Mouse (Mus musculus) intestine, embryonic 15.5 days (tissue): ENCODE data around the gene Fnip2. TPM values are rescaled to one million over a fixed set of nuclear protein-coding genes. Genes with fewer than 3 reads are reported as not detected.
"Not testable (repeated sequence)": the region's sequence is repeated elsewhere in the genome, so short reads cannot be mapped to it uniquely, and the experiment has no call there.

Experiments
- ATAC-seq: fragments of 200-750 bp; cut with Nextera tagmentation; 2 replicates; pipeline ENCODE4 v1.8.0; 2017; ENCODE audit warnings: moderate TSS enrichment, moderate library complexity
- H3K27ac ChIP-seq: fragments of 300-500 bp; sonication (generic); 2 replicates; pipeline ENCODE4 v1.5.1; 2015; ENCODE audit warnings: mild to moderate bottlenecking, inconsistent platforms
- H3K27me3 ChIP-seq: fragments of 300-500 bp; sonication (generic); replicated peaks from 2 replicates; pipeline ENCODE4 v1.6.1; 2015; ENCODE audit warnings: inconsistent platforms
- H3K36me3 ChIP-seq: fragments of 300-500 bp; sonication (generic); 2 replicates; pipeline ENCODE4 v1.6.1; 2015; ENCODE audit warnings: inconsistent platforms
- H3K4me1 ChIP-seq: fragments of 300-500 bp; sonication (generic); replicated peaks from 2 replicates; pipeline ENCODE4 v1.6.1; 2015; ENCODE audit warnings: inconsistent platforms
- H3K4me2 ChIP-seq: fragments of 300-500 bp; sonication (generic); replicated peaks from 2 replicates; pipeline ENCODE4 v1.6.1; 2015; ENCODE audit warnings: mild to moderate bottlenecking, inconsistent platforms
- H3K4me3 ChIP-seq: fragments of 300-500 bp; sonication (generic); replicated peaks from 2 replicates; pipeline ENCODE4 v1.5.1; 2015; ENCODE audit warnings: inconsistent platforms
- H3K9ac ChIP-seq: fragments of 300-500 bp; sonication (generic); 2 replicates; pipeline ENCODE4 v1.6.1; 2015; ENCODE audit warnings: inconsistent platforms
- H3K9me3 ChIP-seq: fragments of 300-500 bp; sonication (generic); 2 replicates; pipeline ENCODE4 v1.6.1; 2016; ENCODE audit warnings: inconsistent platforms
- WGBS: fragments of 180-500 bp; shearing (Covaris S2); methylation state at CpG from one replicate; pipeline ENCODE4 v1.1.7; 2015; 5-methylcytosine and 5-hydroxymethylcytosine counted together
- polyA plus RNA-seq: library from polyadenylated mRNA; unstranded; fragments of >200 nt; fragmentation: Nextera tagmentation; extraction: Ambion mirVana; gene quantifications from 2 replicates; pipeline ENCODE4 v1.2.1, GENCODE M21; 2015

Gene Fnip2
- polyA plus RNA-seq, 1 experiment from 2014 or later: 3.3 TPM

DNA sequence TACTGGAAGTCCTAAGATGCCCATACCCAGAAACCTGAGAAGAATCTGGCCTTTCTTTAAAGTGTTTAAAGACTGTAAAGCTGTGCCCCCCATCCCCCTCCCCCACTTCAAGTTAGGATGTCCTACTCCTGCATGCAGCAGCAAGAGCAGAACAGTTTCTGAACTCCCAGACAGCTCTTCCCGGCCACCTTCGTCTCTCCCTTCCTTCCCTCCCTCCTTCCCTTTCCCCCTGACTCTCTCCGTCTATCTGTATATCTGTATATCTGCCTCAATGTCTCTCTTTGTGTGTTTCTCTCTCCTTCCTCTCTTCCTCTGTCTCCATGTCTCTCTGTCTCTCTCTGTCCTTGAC, 8.8 kb upstream of the Fnip2 start:
- H3K4me1 ChIP-seq: peaks cover 6% of the 10 kb centered on the region; the same call in 1 of the 2 replicates
- 0 out of 2 replicates have a peak overlapping the region, but pooled peaks have one; percentile 26 for H3K4me2 ChIP-seq
- H3K4me3 ChIP-seq: no peak overlapping the region
- H3K9ac ChIP-seq: no peak overlapping the region
- no peaks in the 10 kb centered on the region for H3K36me3 ChIP-seq
- 15% methylated on average over 3 of the region's 3 CpGs for WGBS
- no peaks in the 10 kb centered on the region for H3K27me3 ChIP-seq
- ATAC-seq: peak; percentile 22
- H3K9me3 ChIP-seq: no peaks in the 10 kb centered on the region
- H3K27ac ChIP-seq: no peak overlapping the region

DNA sequence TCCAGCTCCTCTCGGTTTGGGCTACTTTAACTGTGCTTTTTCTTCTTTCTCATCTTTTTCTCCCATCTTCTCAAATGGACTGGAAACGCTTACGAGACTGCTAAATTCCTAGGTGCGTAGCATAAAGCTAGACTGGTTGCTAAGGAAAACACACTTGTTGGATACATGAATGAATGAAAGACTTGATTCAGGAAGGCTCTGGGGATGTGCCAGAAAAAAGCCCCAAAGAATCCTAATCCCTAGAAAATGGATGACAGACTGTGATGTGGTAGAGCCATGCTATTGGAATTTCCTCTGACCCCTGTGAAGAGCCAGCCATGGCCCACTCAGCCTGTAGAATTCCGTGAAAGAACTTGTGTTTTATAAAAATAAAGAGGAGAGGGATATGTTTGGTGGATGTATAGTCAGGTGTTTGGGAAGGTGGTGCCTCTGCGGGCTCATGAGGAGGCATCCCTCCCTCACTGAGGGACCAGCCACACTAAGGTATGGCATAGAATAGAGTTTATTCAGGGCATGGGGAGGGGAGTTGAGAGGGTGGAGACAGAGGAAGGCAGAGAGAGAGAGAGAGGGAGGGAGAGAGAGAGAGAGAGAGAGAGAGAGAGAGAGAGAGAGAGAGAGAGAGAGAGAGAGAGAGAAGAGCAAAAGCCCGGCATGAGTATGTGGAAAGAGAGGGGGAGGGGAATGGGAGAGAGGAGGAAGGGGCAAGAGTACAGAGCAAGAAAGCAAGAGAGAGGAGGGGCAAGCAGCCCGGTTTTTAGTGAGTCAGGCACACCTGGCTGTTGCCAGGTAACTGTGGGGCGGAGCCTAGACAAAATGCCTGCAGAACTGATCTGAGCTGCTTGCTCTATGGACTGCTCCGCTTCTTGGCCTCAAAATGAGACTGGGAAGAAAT, 8.2 kb upstream of the Fnip2 start:
- 41% methylated on average over 10 of the region's 10 CpGs for WGBS
- Histone ChIP-seq H3K9ac (no peak overlapping the region), H3K9me3 (no peaks in the 10 kb centered on the region), H3K27ac (no peak overlapping the region), H3K36me3 (no peaks in the 10 kb centered on the region), H3K27me3 (no peaks in the 10 kb centered on the region), H3K4me2 (0 out of 2 replicates have a peak overlapping the region, but pooled peaks have one; percentile 26), H3K4me3 (no peak overlapping the region), H3K4me1 (peaks cover 6% of the 10 kb centered on the region; the same call in 1 of the 2 replicates)
- peak; percentile 85 for ATAC-seq

- no peak overlapping the region for H3K9ac ChIP-seq
- H3K27ac ChIP-seq: no peak overlapping the region
- no peak overlapping the region for H3K4me2 ChIP-seq
- no peaks in the 10 kb centered on the region for H3K9me3 ChIP-seq
- 81% methylated on average over 3 of the region's 3 CpGs for WGBS
- no peaks in the 10 kb centered on the region for H3K36me3 ChIP-seq
- ATAC-seq: peak; percentile 52; the same call in 1 of the 2 replicates
- peaks cover 6% of the 10 kb centered on the region; the same call in 1 of the 2 replicates for H3K4me1 ChIP-seq
- no peak overlapping the region for H3K4me3 ChIP-seq
- no peaks in the 10 kb centered on the region for H3K27me3 ChIP-seq
These were observed 6.7 kb upstream of the Fnip2 start for GRCm38 (mm10) chr3:79574336-79574735.

GRCm38 (mm10) chr3:79573376-79573775, 5.8 kb upstream of the Fnip2 start:
- not testable (repeated sequence) for H3K9ac ChIP-seq, H3K4me2 ChIP-seq, H3K27me3 ChIP-seq, H3K27ac ChIP-seq, H3K36me3 ChIP-seq, H3K9me3 ChIP-seq, ATAC-seq, H3K4me3 ChIP-seq, H3K4me1 ChIP-seq
- WGBS: 95% methylated on average over 5 of the region's 5 CpGs

DNA sequence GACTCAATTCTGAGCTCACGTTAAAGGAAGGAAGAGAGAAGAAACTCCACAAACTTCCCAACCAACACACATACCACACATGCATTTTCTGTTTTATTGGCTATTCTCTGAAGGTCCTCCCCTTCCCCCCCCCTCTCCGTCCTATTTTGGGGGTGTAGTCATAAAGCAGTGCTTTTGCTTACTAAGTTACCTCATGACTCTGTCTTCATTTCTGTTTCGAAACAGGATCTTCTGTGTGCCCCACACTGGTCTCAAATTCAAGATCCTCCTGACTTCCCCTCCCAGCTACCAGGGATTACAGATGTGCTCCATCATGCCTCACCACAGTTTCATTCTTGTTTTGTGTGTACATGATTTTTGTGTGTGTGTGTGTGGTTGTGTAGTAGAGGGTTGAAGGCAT, 4.8 kb upstream of the Fnip2 start:
- H3K9ac ChIP-seq: no peak overlapping the region
- H3K4me3 ChIP-seq: no peak overlapping the region
- no peak overlapping the region for H3K4me2 ChIP-seq
- WGBS: 56% methylated on average over 3 of the region's 3 CpGs
- H3K27ac ChIP-seq: no peak overlapping the region
- no peaks in the 10 kb centered on the region for H3K36me3 ChIP-seq
- H3K4me1 ChIP-seq: peaks cover 9% of the 10 kb centered on the region; the same call in 1 of the 2 replicates
- no peaks in the 10 kb centered on the region for H3K9me3 ChIP-seq
- H3K27me3 ChIP-seq: no peaks in the 10 kb centered on the region
- ATAC-seq: no peak

DNA sequence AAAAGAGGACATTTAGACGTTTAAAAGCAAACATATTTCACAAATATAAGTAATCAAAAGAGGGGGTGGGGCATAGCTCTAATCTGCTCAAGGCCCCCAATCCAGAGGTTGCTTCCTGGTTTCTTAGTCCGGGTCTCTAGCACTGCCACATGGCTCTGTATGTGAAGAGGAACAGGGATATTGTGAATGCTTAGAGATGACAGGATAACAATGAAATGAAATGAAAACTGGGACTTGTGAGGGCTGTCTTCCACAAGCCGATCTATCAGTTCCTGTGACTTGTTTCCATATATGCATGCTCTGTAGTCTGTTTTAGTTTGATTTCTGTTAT, 1.7 kb upstream of the Fnip2 start:
- ATAC-seq: no peak
- Histone ChIP-seq H3K4me3 (no peak overlapping the region), H3K27me3 (no peaks in the 10 kb centered on the region), H3K4me1 (peaks cover 3% of the 10 kb centered on the region; the same call in 1 of the 2 replicates), H3K9ac (no peak overlapping the region), H3K27ac (no peak overlapping the region), H3K36me3 (no peaks in the 10 kb centered on the region), H3K4me2 (no peak overlapping the region), H3K9me3 (no peaks in the 10 kb centered on the region)
- WGBS: 78% methylated on average over 3 of the region's 3 CpGs

DNA sequence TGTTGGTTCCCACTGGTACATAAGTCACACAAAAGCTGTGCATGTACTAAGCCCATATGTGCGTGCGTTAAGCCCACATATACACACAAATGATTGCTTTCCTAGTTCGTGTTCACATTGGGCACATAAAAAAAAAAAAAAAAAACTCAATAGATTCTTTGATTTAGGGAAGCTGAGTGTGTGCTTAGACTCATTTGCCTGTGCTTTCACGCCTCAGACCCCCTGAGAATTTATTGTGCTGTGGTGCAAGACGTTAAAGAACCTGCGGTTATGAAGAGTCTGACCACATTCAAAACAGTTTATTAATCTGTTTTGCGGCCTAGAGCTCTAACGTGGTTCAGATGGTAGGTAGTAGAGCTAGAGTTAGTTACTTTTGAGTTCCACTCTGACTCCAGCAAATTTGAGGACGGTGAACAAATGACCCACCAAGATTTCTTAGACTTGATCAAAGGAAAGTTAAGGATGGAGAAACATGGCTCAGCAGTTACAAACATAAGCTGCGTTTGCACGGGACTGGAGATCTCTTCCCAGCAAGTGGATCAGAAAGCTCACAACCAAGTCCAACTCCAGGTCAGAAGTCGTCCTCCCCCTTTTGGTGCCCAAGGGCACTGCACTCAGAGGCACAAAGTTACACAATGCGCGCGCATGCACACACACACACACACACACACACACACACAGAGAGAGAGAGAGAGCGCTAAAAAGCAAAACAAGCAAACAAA, 1.2 kb upstream of the Fnip2 start:
- ATAC-seq: no peak
- peaks cover 3% of the 10 kb centered on the region; the same call in 1 of the 2 replicates for H3K4me1 ChIP-seq
- H3K27ac ChIP-seq: 0 out of 2 replicates have a peak overlapping the region, but pooled peaks have one; percentile 74
- no peaks in the 10 kb centered on the region for H3K9me3 ChIP-seq
- H3K36me3 ChIP-seq: no peaks in the 10 kb centered on the region
- no peaks in the 10 kb centered on the region for H3K27me3 ChIP-seq
- WGBS: 88% methylated on average over 16 of the region's 16 CpGs
- no peak overlapping the region for H3K9ac ChIP-seq
- peak overlapping the region; percentile 81 for H3K4me2 ChIP-seq
- H3K4me3 ChIP-seq: no peak overlapping the region

GRCm38 (mm10) chr3:79566716-79567691, 592 bp downstream of the Fnip2 start:
- H3K27me3 ChIP-seq: no peaks in the 10 kb centered on the region
- H3K4me2 ChIP-seq: peak overlapping the region; percentile 81
- no peaks in the 10 kb centered on the region for H3K9me3 ChIP-seq
- peak; percentile 74 for ATAC-seq
- peak overlapping the region; percentile 88 for H3K4me3 ChIP-seq
- H3K36me3 ChIP-seq: no peaks in the 10 kb centered on the region
- H3K27ac ChIP-seq: peak overlapping the region; percentile 80
- WGBS: 2% methylated on average over 56 of the region's 60 CpGs
- peaks cover 3% of the 10 kb centered on the region; the same call in 1 of the 2 replicates for H3K4me1 ChIP-seq
- H3K9ac ChIP-seq: peak overlapping the region; percentile 82

DNA sequence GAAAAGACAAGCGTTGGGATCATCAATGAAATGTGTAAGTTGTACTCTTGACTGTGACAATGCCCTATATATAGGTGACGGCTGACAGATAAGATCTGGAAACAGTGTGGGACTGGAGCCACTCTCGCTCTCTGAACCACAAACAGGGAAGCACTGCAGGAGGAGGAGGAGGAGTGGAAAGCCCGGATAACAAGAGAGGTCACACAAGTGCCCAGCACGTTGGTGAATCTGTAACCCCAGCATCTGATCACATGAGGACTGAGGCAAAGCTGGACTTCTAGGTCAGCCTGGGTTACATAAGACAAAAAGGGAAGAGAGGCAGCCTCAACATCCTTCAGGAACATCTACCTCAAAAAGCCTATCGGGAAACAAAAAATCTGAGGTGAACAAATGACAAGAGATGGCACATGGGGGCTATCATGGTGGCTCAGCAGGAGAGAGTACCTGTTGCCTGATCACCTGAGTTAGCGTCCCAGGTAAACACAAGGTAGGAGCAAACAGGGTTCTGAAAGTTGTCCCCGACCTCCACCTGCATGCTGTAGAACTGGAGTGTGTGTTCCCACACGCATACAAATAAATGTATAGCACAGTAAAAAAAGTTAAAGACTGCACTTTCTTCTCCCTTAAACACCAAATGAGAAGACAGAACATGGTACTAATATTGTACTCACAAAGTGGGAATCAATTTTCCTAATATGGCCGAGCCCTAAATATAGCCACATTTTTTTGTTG, 2.6 kb downstream of the Fnip2 start:
- H3K4me3 ChIP-seq: no peak overlapping the region
- peaks cover 3% of the 10 kb centered on the region; the same call in 1 of the 2 replicates for H3K4me1 ChIP-seq
- WGBS: 76% methylated on average over 10 of the region's 10 CpGs
- H3K9ac ChIP-seq: no peak overlapping the region
- H3K36me3 ChIP-seq: no peaks in the 10 kb centered on the region
- no peak for ATAC-seq
- H3K4me2 ChIP-seq: no peak overlapping the region
- H3K27ac ChIP-seq: no peak overlapping the region
- no peaks in the 10 kb centered on the region for H3K27me3 ChIP-seq
- H3K9me3 ChIP-seq: no peaks in the 10 kb centered on the region

DNA sequence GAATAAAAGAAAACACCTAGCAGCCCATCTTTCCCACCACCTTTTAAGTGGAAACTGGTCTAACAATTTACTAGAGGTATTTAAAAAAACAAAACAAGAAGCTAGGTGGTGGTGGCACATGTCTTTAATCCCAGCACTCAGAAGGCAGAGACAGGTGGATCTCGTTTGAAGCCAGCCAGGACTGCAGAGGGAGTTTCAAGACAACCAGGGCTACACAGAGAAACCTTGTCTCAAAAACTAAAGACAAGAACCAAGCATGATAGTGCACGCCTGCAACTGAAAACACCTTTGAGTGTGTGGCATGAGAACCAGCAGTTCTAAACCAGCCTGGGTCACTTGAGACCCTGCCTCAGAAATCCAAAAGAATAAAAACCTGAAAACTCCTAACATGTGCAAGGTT, 4.1 kb downstream of the Fnip2 start:
- no peaks in the 10 kb centered on the region for H3K9me3 ChIP-seq
- H3K9ac ChIP-seq: no peak overlapping the region
- 84% methylated on average over 2 of the region's 2 CpGs for WGBS

More for the DNA sequence above, 4.1 kb downstream of the Fnip2 start:
- no peak for ATAC-seq
- no peak overlapping the region for H3K4me3 ChIP-seq
- H3K36me3 ChIP-seq: no peaks in the 10 kb centered on the region
- peaks cover 6% of the 10 kb centered on the region; the same call in 1 of the 2 replicates for H3K4me1 ChIP-seq
- no peak overlapping the region for H3K27ac ChIP-seq
- no peaks in the 10 kb centered on the region for H3K27me3 ChIP-seq
- no peak overlapping the region for H3K4me2 ChIP-seq
